Mouse (Mus musculus): ENCODE measurements around the gene Dnah9.

The Dnah9 gene

GRCm38 (mm10) chr11:65927962-65928361, 240.4 kb downstream of the Dnah9 start:
- no peak for DNase-seq (ENCODE audit: low spot score in 2 of 2)

GRCm38 (mm10) chr11:65918480-65919236, 249.7 kb downstream of the Dnah9 start:
- DNase-seq (ENCODE audit: low spot score in 2 of 2) = peak in 1 of 2 experiments; percentile 2

- DNase-seq (ENCODE audit: low spot score in 2 of 2) = no peak
Observed at GRCm38 (mm10) chr11:65909195-65909594, 259.2 kb downstream of the Dnah9 start.

- peak; percentile 14 to 23 for DNase-seq (ENCODE audit: low spot score in 2 of 2)
Observed at GRCm38 (mm10) chr11:65905487-65905886, 262.9 kb downstream of the Dnah9 start.

GRCm38 (mm10) chr11:65903944-65904343, 264.4 kb downstream of the Dnah9 start:
- DNase-seq (ENCODE audit: low spot score in 2 of 2) = no peak

- no peak for DNase-seq (ENCODE audit: low spot score in 2 of 2)
Observed at GRCm38 (mm10) chr11:65881465-65881864, 286.9 kb downstream of the Dnah9 start.

GRCm38 (mm10) chr11:65877146-65877775, 291.1 kb downstream of the Dnah9 start:
- DNase-seq (ENCODE audit: low spot score in 2 of 2) = no peak

- DNase-seq (ENCODE audit: low spot score in 2 of 2) = no peak
Observed at GRCm38 (mm10) chr11:65861476-65861875, 306.9 kb downstream of the Dnah9 start.

GRCm38 (mm10) chr11:65852066-65852465, 316.3 kb downstream of the Dnah9 start:
- DNase-seq (ENCODE audit: low spot score in 2 of 2) = peak in 1 of 2 experiments; percentile 9

- no peak for DNase-seq (ENCODE audit: low spot score in 2 of 2)
Observed at GRCm38 (mm10) chr11:65846446-65846845, 321.9 kb downstream of the Dnah9 start.

GRCm38 (mm10) chr11:65838999-65839398, 329.4 kb downstream of the Dnah9 start:
- DNase-seq (ENCODE audit: low spot score in 2 of 2) = peak; percentile 41 to 43

- no peak for DNase-seq (ENCODE audit: low spot score in 2 of 2)
Observed at GRCm38 (mm10) chr11:65824556-65824955, 343.8 kb downstream of the Dnah9 start.

GRCm38 (mm10) chr11:65820877-65821276, 347.5 kb downstream of the Dnah9 start:
- peak; percentile 40 to 50 for DNase-seq (ENCODE audit: low spot score in 2 of 2)

- DNase-seq (ENCODE audit: low spot score in 2 of 2) = no peak
Observed at GRCm38 (mm10) chr11:65820280-65820679, 348.1 kb downstream of the Dnah9 start.

GRCm38 (mm10) chr11:65818193-65818592, 350.2 kb downstream of the Dnah9 start:
- DNase-seq (ENCODE audit: low spot score in 2 of 2) = no peak

- no peak for DNase-seq (ENCODE audit: low spot score in 2 of 2)
Observed at GRCm38 (mm10) chr11:65816237-65816636, 352.1 kb downstream of the Dnah9 start.

- DNase-seq (ENCODE audit: low spot score in 2 of 2) = no peak
Observed at GRCm38 (mm10) chr11:65814381-65814780, 354.0 kb downstream of the Dnah9 start.

GRCm38 (mm10) chr11:65812088-65812487, 356.3 kb downstream of the Dnah9 start:
- no peak for DNase-seq (ENCODE audit: low spot score in 2 of 2)

- DNase-seq (ENCODE audit: low spot score in 2 of 2) = no peak
Observed at GRCm38 (mm10) chr11:65807601-65808000, 360.8 kb downstream of the Dnah9 start.

- peak; percentile 80 to 86 for DNase-seq (ENCODE audit: low spot score in 2 of 2)
Observed at GRCm38 (mm10) chr11:65806909-65807504, 361.3 kb downstream of the Dnah9 start, which contains the start of gene Zkscan6. Zkscan6 (plus strand) TSS chr11:65807175.

GRCm38 (mm10) chr11:65806321-65806904, 361.9 kb downstream of the Dnah9 start:
- peak in 1 of 2 experiments; percentile 18 for DNase-seq (ENCODE audit: low spot score in 2 of 2)

- peak; percentile 73 to 82 for DNase-seq (ENCODE audit: low spot score in 2 of 2)
Observed at GRCm38 (mm10) chr11:65801899-65802298, 366.5 kb downstream of the Dnah9 start.
